Mouse (Mus musculus) kidney, postnatal 14 days (tissue): ENCODE data around the gene Cbx7.
A peak's percentile ranks its signal among the peaks of the same experiment; 100 is the strongest.

Source experiments
- DNase-seq: peaks from one replicate; pipeline ENCODE4 v3.0.0; 2022; ENCODE audit warnings: mixed read lengths

Gene Cbx7

GRCm38 (mm10) chr15:80000694-80001093 lies 29.8 kb upstream of the Cbx7 start:
- peak; percentile 55 for DNase-seq

- no peak for DNase-seq
Observed at GRCm38 (mm10) chr15:79997988-79998387, 27.1 kb upstream of the Cbx7 start.

- DNase-seq: peak; percentile 66
Observed at GRCm38 (mm10) chr15:79996781-79997180, 25.9 kb upstream of the Cbx7 start.

GRCm38 (mm10) chr15:79995552-79995951 lies 24.6 kb upstream of the Cbx7 start:
- DNase-seq: no peak

- no peak for DNase-seq
Observed at GRCm38 (mm10) chr15:79994566-79994965, 23.6 kb upstream of the Cbx7 start.

- DNase-seq: no peak
Observed at GRCm38 (mm10) chr15:79986182-79986581, 15.3 kb upstream of the Cbx7 start.

- no peak for DNase-seq
Observed at GRCm38 (mm10) chr15:79985471-79985870, 14.6 kb upstream of the Cbx7 start.

GRCm38 (mm10) chr15:79984152-79984551 lies 13.2 kb upstream of the Cbx7 start:
- no peak for DNase-seq

GRCm38 (mm10) chr15:79980716-79981115 lies 9.8 kb upstream of the Cbx7 start:
- peak; percentile 41 for DNase-seq

- no peak for DNase-seq
Observed at GRCm38 (mm10) chr15:79972186-79972585, 1.3 kb upstream of the Cbx7 start.

- DNase-seq: no peak
Observed at GRCm38 (mm10) chr15:79970491-79970890, 428 bp downstream of the Cbx7 start.

GRCm38 (mm10) chr15:79967346-79967745 lies 3.6 kb downstream of the Cbx7 start:
- no peak for DNase-seq

GRCm38 (mm10) chr15:79964376-79964775 lies 6.5 kb downstream of the Cbx7 start:
- DNase-seq: no peak

- no peak for DNase-seq
Observed at GRCm38 (mm10) chr15:79962661-79963060, 8.3 kb downstream of the Cbx7 start.

- no peak for DNase-seq
Observed at GRCm38 (mm10) chr15:79961366-79961921, 9.5 kb downstream of the Cbx7 start.

- DNase-seq: no peak
Observed at GRCm38 (mm10) chr15:79958418-79958817, 12.5 kb downstream of the Cbx7 start.

- no peak for DNase-seq
Observed at GRCm38 (mm10) chr15:79956559-79956958, 14.4 kb downstream of the Cbx7 start.

GRCm38 (mm10) chr15:79953470-79953869 lies 17.4 kb downstream of the Cbx7 start:
- DNase-seq: peak; percentile 48

- peak; percentile 86 for DNase-seq
Observed at GRCm38 (mm10) chr15:79952504-79953231, 18.3 kb downstream of the Cbx7 start.

GRCm38 (mm10) chr15:79951730-79952503 lies 19.0 kb downstream of the Cbx7 start:
- DNase-seq: peak; percentile 90

- no peak for DNase-seq
Observed at GRCm38 (mm10) chr15:79951226-79951625, 19.7 kb downstream of the Cbx7 start.

GRCm38 (mm10) chr15:79950250-79951025 lies 20.5 kb downstream of the Cbx7 start:
- DNase-seq: peak; percentile 85

- DNase-seq: no peak
Observed at GRCm38 (mm10) chr15:79947681-79948080, 23.2 kb downstream of the Cbx7 start.
